Mouse (Mus musculus): ENCODE results near the gene Slc7a1. TPM values are rescaled to one million over a fixed set of nuclear protein-coding genes. Genes with fewer than 3 reads are reported as not detected.

The Slc7a1 gene
- polyA plus RNA-seq, 1 experiment from 2014 or later: 5.8 TPM

GRCm38 (mm10) chr5:148380246-148380504, 19.5 kb downstream of the Slc7a1 start:
- no peaks in the 10 kb centered on the region for H3K9me3 ChIP-seq (ENCODE audit: low read length)
- no peak for TF ChIP-seq CTCF (IDR thresholded peaks at IDR 0.05)
- TF ChIP-seq EP300 (IDR thresholded peaks at IDR 0.05): no peak
- no peaks in the 10 kb centered on the region for H3K4me1 ChIP-seq (ENCODE audit: insufficient read depth, low read depth, low read length)
- no peaks in the 10 kb centered on the region for H3K36me3 ChIP-seq (ENCODE audit: insufficient read depth, low read length)
- H3K4me3 ChIP-seq (ENCODE audit: low read depth, low read length): no peak overlapping the region
- ATAC-seq (no peak), DNase-seq (ENCODE audit: low spot score) (no peak)
- H3K27me3 ChIP-seq (replicated peaks; ENCODE audit: insufficient read depth, low read length): no peaks in the 10 kb centered on the region
- H3K4me2 ChIP-seq (replicated peaks; ENCODE audit: low read depth, low read length): no peak overlapping the region
- 99% methylated on average over 6 of the region's 6 CpGs for WGBS
- H3K27ac ChIP-seq (ENCODE audit: low read length): no peak overlapping the region
- no peak overlapping the region for H3K9ac ChIP-seq (replicated peaks; ENCODE audit: low read depth)

- H3K4me3 ChIP-seq (ENCODE audit: low read depth, low read length): no peak overlapping the region
- no peaks in the 10 kb centered on the region for H3K27me3 ChIP-seq (replicated peaks; ENCODE audit: insufficient read depth, low read length)
- no peak overlapping the region for H3K4me2 ChIP-seq (replicated peaks; ENCODE audit: low read depth, low read length)
- H3K36me3 ChIP-seq (ENCODE audit: insufficient read depth, low read length): no peaks in the 10 kb centered on the region
- DNase-seq (ENCODE audit: low spot score) (peak; percentile 29), ATAC-seq (no peak; the same call in 1 of the 2 replicates)
- H3K27ac ChIP-seq (ENCODE audit: low read length): no peak overlapping the region
- H3K4me1 ChIP-seq (ENCODE audit: insufficient read depth, low read depth, low read length): no peaks in the 10 kb centered on the region
- TF ChIP-seq EP300 (IDR thresholded peaks at IDR 0.05) (no peak), CTCF (IDR thresholded peaks at IDR 0.05) (peak; percentile 36)
- no peak overlapping the region for H3K9ac ChIP-seq (replicated peaks; ENCODE audit: low read depth)
- H3K9me3 ChIP-seq (ENCODE audit: low read length): no peaks in the 10 kb centered on the region
- 83% methylated on average over 17 of the region's 17 CpGs for WGBS
Measured at GRCm38 (mm10) chr5:148379455-148380245, 20.1 kb downstream of the Slc7a1 start.

GRCm38 (mm10) chr5:148378707-148379106, 21.0 kb downstream of the Slc7a1 start:
- H3K9ac ChIP-seq (replicated peaks; ENCODE audit: low read depth): no peak overlapping the region
- DNase-seq (ENCODE audit: low spot score) (no peak), ATAC-seq (no peak)
- no peaks in the 10 kb centered on the region for H3K27me3 ChIP-seq (replicated peaks; ENCODE audit: insufficient read depth, low read length)
- H3K4me2 ChIP-seq (replicated peaks; ENCODE audit: low read depth, low read length): no peak overlapping the region
- 81% methylated on average over 3 of the region's 3 CpGs for WGBS
- H3K4me3 ChIP-seq (ENCODE audit: low read depth, low read length): no peak overlapping the region
- no peaks in the 10 kb centered on the region for H3K4me1 ChIP-seq (ENCODE audit: insufficient read depth, low read depth, low read length)
- no peaks in the 10 kb centered on the region for H3K36me3 ChIP-seq (ENCODE audit: insufficient read depth, low read length)
- H3K27ac ChIP-seq (ENCODE audit: low read length): no peak overlapping the region
- H3K9me3 ChIP-seq (ENCODE audit: low read length): no peaks in the 10 kb centered on the region
- no peak for TF ChIP-seq EP300 (IDR thresholded peaks at IDR 0.05)
- TF ChIP-seq CTCF (IDR thresholded peaks at IDR 0.05): no peak

- TF ChIP-seq CTCF (IDR thresholded peaks at IDR 0.05) (no peak), EP300 (IDR thresholded peaks at IDR 0.05) (no peak)
- no peak for ATAC-seq
- 70% methylated on average over 4 of the region's 4 CpGs for WGBS
Measured at GRCm38 (mm10) chr5:148378232-148378508, 21.5 kb downstream of the Slc7a1 start.

GRCm38 (mm10) chr5:148377439-148378231, 22.1 kb downstream of the Slc7a1 start:
- no peak for DNase-seq (ENCODE audit: low spot score)
- no peak for TF ChIP-seq CTCF (IDR thresholded peaks at IDR 0.05)
- TF ChIP-seq EP300 (IDR thresholded peaks at IDR 0.05): no peak
- ATAC-seq: no peak
- no peak overlapping the region for H3K27ac ChIP-seq (ENCODE audit: low read length)
- H3K36me3 ChIP-seq (ENCODE audit: insufficient read depth, low read length): no peaks in the 10 kb centered on the region
- no peak overlapping the region for H3K4me3 ChIP-seq (ENCODE audit: low read depth, low read length)
- no peak overlapping the region for H3K4me2 ChIP-seq (replicated peaks; ENCODE audit: low read depth, low read length)
- no peaks in the 10 kb centered on the region for H3K4me1 ChIP-seq (ENCODE audit: insufficient read depth, low read depth, low read length)
- no peaks in the 10 kb centered on the region for H3K9me3 ChIP-seq (ENCODE audit: low read length)
- no peaks in the 10 kb centered on the region for H3K27me3 ChIP-seq (replicated peaks; ENCODE audit: insufficient read depth, low read length)
- 67% methylated on average over 17 of the region's 17 CpGs for WGBS
- no peak overlapping the region for H3K9ac ChIP-seq (replicated peaks; ENCODE audit: low read depth)

More at GRCm38 (mm10) chr5:148378232-148378508, 21.5 kb downstream of the Slc7a1 start:
- no peak for DNase-seq (ENCODE audit: low spot score)
- no peaks in the 10 kb centered on the region for H3K36me3 ChIP-seq (ENCODE audit: insufficient read depth, low read length)
- no peaks in the 10 kb centered on the region for H3K27me3 ChIP-seq (replicated peaks; ENCODE audit: insufficient read depth, low read length)
- H3K9me3 ChIP-seq (ENCODE audit: low read length): no peaks in the 10 kb centered on the region
- no peak overlapping the region for H3K4me2 ChIP-seq (replicated peaks; ENCODE audit: low read depth, low read length)
- H3K27ac ChIP-seq (ENCODE audit: low read length): no peak overlapping the region
- no peak overlapping the region for H3K4me3 ChIP-seq (ENCODE audit: low read depth, low read length)
- no peak overlapping the region for H3K9ac ChIP-seq (replicated peaks; ENCODE audit: low read depth)
- H3K4me1 ChIP-seq (ENCODE audit: insufficient read depth, low read depth, low read length): no peaks in the 10 kb centered on the region

GRCm38 (mm10) chr5:148376358-148376757, 23.3 kb downstream of the Slc7a1 start:
- TF ChIP-seq EP300 (IDR thresholded peaks at IDR 0.05): no peak
- TF ChIP-seq CTCF (IDR thresholded peaks at IDR 0.05): no peak; the same call in 1 of the 2 replicates

More at GRCm38 (mm10) chr5:148376358-148376757, 23.3 kb downstream of the Slc7a1 start:
- Histone ChIP-seq H3K27me3 (replicated peaks; ENCODE audit: insufficient read depth, low read length) (no peaks in the 10 kb centered on the region), H3K9me3 (ENCODE audit: low read length) (no peaks in the 10 kb centered on the region), H3K9ac (replicated peaks; ENCODE audit: low read depth) (no peak overlapping the region), H3K4me1 (ENCODE audit: insufficient read depth, low read depth, low read length) (no peaks in the 10 kb centered on the region), H3K27ac (ENCODE audit: low read length) (no peak overlapping the region), H3K4me3 (ENCODE audit: low read depth, low read length) (no peak overlapping the region), H3K4me2 (replicated peaks; ENCODE audit: low read depth, low read length) (no peak overlapping the region), H3K36me3 (ENCODE audit: insufficient read depth, low read length) (no peaks in the 10 kb centered on the region)
- 93% methylated on average over 8 of the region's 8 CpGs for WGBS
- DNase-seq (ENCODE audit: low spot score) (no peak), ATAC-seq (no peak)
